Mouse (Mus musculus) small intestine, adult 2 months (tissue): Measurements from ENCODE around the gene Gm21913. TPM values are rescaled to one million over a fixed set of nuclear protein-coding genes. Genes with fewer than 3 reads are reported as not detected.
"Not testable (repeated sequence)": the region's sequence is repeated elsewhere in the genome, so short reads cannot be mapped to it uniquely, and the experiment has no call there.

Experiments used
- H3K27ac ChIP-seq: fragments of 200-500 bp; 2 replicates; pipeline ENCODE4 v1.5.1; 2012; ENCODE audit warnings: low read depth, low read length, control low read depth, inconsistent platforms; ENCODE audit not compliant: insufficient read depth
- H3K27me3 ChIP-seq: fragments of 200-500 bp; 2 replicates; pipeline ENCODE4 v1.6.1; 2012; ENCODE audit warnings: mild to moderate bottlenecking, moderate library complexity, low read length, inconsistent platforms; ENCODE audit not compliant: control insufficient read depth, insufficient read depth
- H3K36me3 ChIP-seq: fragments of 200-500 bp; 2 replicates; pipeline ENCODE4 v1.6.1; 2012; ENCODE audit warnings: mild to moderate bottlenecking, low read length, control low read depth, inconsistent platforms; ENCODE audit not compliant: control insufficient read depth, insufficient read depth
- H3K4me1 ChIP-seq: fragments of 200-500 bp; 2 replicates; pipeline ENCODE4 v1.6.1; 2012; ENCODE audit warnings: low read length, inconsistent platforms, mixed read lengths; ENCODE audit not compliant: control insufficient read depth, insufficient read depth, insufficient read length
- H3K4me3 ChIP-seq: fragments of 200-500 bp; 2 replicates; pipeline ENCODE4 v1.5.1; 2012; ENCODE audit warnings: low read depth, mild to moderate bottlenecking, control low read depth, inconsistent platforms, low read length, moderate library complexity
- WGBS: fragments of 180-500 bp; shearing (Covaris S2); methylation state at CpG from one replicate; pipeline ENCODE4 v1.1.7; 2018; 5-methylcytosine and 5-hydroxymethylcytosine counted together
- polyA plus RNA-seq: library from polyadenylated mRNA; depleted of rRNA; stranded (reverse); fragments of >200 nt; gene quantifications from 2 replicates; pipeline ENCODE4 v1.2.3, GENCODE M21; 2012; rRNA removed

Gene Gm21913
- polyA plus RNA-seq = not detected in 2 replicates

GRCm38 (mm10) chrY:74623596-74623995 lies at the start of gene Gm21913:
Gene Gm21913, plus strand, starts transcription at chrY:74623896.
- not testable (repeated sequence) for H3K4me1 ChIP-seq, H3K27ac ChIP-seq, H3K4me3 ChIP-seq, H3K36me3 ChIP-seq, H3K27me3 ChIP-seq
- WGBS = no CpG with 5 or more reads among the region's 3 CpGs

Other genes starting within 250 kb of the Gm21913 start
- not detected in 2 replicates for gene Gm29110, start 153.4 kb upstream of the Gm21913 start, polyA plus RNA-seq